Mouse (Mus musculus): ENCODE data around the gene Napa.

Gene Napa

DNA sequence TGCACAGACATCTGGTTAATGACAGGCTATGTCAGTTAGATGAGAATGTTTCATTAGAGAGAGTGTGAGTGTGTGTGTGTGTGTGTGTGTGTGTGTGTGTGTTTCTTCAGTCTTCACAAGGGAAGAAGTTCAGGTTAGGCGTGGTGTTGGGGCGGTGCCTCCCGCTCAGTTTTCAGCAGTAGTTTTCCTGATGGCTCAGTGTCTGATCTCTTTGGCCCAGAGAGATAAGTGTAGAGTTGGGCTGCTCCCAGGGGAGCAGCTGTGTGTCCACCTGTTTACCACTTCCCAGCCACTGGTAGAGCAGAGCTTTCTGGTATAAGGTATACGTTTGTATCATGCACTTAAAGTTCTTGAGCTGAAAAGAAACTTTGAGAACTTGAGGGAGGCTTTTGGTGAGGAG lies 1.6 kb downstream of the Napa start:
- no peak for DNase-seq (ENCODE audit: low read depth, low spot score)

DNA sequence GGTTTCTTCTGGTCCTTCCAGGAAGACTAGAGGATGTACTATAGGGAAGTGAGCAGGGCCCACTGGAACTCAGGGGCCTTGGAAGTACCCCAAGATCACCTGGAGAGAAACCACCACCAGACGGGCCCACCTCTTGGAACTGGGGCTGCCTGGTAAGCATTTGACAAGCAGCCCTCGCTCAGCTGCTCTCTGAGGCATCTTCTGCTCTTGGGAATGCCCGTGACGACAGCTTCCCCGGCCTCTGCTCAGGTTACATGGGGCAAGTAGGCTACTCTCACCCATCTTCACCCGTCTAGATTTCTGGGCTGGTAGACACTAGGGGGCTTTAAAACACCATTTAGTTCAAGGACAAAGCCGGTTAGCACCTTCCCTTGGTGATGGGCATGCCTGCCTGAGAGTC lies 2.8 kb downstream of the Napa start:
- DNase-seq (ENCODE audit: low read depth, low spot score) = no peak

DNA sequence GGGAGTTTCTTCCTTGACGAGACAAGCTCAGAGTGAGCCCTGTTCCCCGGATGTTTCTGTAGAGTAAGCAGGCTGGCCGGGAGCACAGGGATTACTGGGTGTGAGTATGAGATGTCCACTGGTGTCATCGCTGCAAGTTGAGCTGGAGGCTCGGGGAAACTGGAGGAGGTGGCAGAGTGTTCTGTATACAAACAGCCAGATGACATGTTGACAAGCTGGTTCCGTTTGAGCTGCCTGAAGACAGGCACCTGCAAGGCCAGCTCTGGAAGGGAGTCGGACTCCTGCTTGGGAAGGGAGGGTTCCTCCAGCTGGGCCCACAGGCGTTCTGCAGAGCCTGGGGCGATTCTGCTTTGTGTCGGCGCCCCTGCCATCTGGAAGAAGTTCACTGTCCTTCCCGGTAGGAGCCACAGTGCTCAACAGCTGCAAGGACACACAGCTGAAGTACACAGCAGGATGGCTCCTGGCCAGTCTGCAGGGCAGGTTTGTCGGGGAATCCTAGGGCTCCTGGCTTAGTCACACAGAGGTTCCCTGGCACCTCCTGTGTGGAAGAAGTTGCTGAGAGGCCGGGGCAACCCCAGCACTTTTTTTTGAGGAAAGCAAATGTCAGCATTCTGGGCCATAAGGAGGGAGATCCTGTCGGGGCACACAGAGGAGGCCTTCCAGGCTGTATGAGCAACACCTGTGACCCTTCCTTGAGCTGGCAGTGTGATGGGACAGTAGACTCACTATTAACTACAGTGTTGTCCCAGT lies 3.6 kb downstream of the Napa start:
- no peak for DNase-seq (ENCODE audit: low read depth, low spot score)

DNA sequence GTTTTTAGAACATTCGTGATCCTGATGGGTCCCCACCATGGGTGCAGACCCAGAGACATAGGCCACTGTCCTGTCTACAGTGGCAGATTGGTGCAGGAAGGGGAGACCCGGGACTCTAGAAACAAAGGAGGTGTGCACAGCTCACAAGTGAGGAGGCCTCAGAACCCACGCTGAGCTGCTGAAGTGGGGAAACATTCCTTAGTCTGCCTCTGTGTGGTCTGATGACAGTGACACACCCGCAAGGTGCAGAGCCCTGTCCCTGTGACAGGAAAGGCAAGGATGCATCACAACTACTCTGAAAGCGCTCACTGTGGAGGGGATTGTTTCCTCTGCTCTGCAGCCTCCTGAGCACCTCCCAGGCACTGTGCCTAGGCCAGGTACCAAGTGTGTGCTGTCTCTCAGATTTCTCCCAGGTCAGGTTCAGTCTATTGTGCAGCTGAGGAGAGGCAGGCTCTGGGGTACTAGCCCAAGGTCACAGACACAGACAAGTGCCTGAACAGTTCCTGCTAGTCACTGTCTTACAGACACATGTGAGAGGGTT lies 4.5 kb downstream of the Napa start:
- DNase-seq (ENCODE audit: low read depth, low spot score) = no peak

DNA sequence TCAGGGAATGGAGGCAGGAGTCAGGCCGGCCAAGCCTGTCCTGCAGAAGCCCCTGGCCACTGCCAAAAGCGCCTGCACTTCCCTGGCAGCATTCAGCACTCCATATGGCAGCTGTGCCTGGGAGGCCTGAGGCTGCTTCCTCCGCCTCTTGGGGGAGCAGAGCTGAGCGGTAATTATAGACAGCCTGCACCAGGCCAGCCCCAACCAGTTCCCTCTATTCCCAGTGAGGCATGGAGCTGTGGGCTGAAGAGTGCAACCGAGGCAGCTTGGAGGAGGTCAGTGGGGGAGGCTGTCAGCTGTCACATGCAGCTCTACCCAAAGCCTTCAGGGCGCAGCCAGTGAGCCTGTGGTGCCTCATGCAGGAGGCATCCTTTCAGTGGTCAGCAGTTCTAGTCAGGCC lies 5.5 kb downstream of the Napa start:
- DNase-seq (ENCODE audit: low read depth, low spot score) = peak; percentile 90

DNA sequence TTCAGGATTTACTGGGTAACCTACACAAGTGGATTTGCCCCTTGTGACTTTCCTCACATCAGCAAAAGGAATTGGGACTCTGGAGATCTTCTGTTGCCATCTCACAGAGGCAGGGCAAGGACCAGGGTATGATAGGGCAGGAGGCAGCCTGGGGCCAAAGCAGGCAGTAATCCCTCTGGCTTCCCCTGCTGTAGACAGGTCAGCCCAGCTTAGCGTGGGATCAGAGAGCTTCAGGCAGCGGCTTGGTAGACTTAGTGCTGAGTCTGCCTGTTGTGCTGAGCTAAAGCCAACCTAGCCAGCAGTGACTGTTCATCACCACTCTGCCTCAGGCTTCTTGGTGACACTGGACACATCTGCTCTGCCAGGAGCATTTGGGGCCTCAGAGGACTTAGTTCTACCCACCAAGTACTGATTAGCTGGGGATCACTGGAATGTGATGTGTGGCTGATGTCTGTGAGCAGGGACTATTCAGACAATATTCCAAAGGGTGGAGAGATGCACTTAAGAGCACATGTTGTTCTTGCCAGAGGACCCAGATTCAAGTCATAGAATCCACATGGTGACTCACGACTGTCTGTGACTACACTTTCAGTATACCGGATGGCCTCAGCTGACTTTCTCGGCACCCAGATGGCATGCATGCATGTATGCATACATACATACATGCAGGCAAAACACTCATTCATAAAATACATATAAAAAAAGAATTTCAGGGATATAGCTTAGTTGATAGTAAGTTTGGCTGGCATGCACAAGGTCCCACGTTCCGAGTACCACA lies 6.5 kb downstream of the Napa start:
- DNase-seq (ENCODE audit: low read depth, low spot score) = no peak

- no peak for DNase-seq (ENCODE audit: low read depth, low spot score)
Observed at GRCm38 (mm10) chr7:16108886-16109542, 10.8 kb downstream of the Napa start.

- DNase-seq (ENCODE audit: low read depth, low spot score) = no peak
Observed at GRCm38 (mm10) chr7:16110158-16110557, 11.9 kb downstream of the Napa start.

DNA sequence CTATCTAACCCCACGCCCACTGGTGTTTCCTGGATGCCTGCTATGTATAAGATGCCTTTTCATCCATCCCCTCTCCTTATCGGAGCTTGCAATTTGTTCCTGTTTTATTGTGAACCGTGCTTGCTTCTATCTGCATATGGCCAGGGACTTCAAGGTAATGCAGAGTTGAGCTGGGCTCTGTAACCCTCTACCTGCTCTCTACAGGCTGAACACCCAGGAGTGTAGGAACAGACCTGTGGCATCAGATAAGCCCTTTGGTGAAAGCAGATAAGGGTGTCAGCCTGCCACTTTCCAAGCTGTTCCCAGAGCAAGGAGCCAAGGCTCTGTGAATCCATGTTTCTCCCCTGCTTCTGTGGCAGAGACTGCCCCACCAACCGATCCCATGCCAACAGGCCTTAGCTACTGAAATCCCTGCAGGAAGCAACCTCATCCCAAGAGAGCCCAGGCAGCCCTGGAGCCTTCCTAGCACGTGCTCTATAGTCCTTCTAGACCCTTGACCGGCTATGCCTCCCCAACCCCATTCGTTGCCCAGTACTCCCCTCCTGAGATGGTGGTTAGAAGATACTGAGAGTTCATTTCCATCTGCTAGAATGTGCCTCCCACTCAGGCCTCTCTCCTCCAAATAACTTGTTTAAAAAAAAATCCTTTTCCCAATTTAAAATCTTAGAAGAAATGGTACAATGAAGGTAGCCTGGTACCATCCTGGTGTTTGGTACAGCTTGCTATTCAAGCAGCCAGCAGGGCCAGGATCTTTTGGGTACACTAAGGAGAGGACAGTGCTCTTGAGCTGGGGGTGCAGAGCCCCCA lies 13.2 kb downstream of the Napa start:
- DNase-seq (ENCODE audit: low read depth, low spot score) = no peak

DNA sequence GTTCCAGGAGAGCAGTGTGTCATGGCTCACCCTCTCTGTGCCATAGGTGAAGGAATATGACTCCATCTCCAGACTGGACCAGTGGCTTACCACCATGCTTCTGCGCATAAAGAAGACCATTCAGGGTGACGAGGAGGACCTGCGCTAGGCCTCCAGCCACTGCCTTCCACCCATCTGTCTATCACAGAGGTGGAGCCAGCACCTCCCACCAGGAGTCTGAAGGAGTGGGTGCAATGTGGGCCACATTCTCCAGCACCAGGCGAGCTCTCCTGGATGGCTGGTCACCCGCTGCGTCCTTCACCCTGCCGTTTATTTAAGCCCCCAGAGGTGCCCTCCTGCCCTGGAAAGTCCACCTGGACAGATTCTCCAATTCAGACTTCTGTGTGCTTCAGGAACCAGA lies 18.2 kb downstream of the Napa start:
- DNase-seq (ENCODE audit: low read depth, low spot score) = no peak

DNA sequence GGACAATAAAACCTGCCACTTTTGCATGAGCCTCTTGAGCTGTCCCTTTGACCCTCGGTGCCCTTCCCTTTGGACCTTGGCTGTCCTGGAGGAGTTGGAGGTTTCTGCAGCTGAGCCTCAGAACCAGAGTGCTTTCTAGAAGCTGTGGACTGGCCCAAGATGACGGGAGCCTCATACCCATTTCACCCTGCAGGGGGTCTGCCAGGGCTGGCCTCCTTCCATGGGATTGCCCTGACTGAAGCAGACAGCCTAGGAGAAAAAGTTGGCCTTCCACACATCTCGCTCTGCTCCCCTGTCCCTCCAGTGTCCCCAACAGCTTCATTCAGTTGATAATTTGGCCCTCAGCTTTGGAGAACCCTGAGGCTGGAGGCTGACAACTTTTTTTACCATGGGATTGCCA lies 18.8 kb downstream of the Napa start:
- no peak for DNase-seq (ENCODE audit: low read depth, low spot score)

DNA sequence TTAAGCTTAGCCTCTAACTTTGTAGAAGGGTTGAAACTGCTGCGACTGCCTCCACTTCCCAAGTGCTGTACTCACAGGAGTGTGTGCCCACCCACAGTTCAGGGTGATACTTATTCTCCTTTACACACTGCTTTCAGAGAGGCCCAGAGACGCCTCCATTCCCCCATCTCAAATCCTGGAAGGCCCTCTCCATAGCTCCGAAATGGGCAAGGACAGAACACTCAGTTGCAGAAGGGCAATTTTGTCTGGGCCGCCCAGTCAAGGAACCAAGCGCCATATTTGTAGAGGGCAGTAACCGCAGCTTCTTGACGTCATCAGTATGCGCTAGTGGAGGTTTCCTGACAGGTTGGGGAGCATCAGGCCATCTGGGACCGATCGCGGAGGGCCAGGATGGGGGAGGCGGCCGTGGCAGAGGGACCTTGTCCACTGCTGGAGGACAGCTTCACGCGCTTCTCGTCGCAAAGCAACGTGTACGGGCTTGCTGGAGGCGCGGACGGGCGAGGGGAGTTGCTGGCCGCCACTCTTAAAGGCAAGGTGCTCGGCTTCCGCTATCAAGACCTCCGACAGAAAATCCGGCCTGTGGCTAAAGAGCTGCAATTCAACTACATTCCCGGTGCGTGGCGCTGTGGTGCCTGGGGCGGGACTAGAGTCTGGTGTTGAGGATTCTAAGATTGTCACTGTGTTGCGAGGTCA lies 21.5 kb downstream of the Napa start, which contains the start of gene Kptn:
Gene Kptn (plus strand): TSS at position 327 of the 693 bp plus-strand sequence.
- peak; percentile 93 for DNase-seq (ENCODE audit: low read depth, low spot score)

GRCm38 (mm10) chr7:16120262-16120600 lies 22.0 kb downstream of the Napa start:
- no peak for DNase-seq (ENCODE audit: low read depth, low spot score)

- no peak for DNase-seq (ENCODE audit: low read depth, low spot score)
Observed at GRCm38 (mm10) chr7:16125829-16126228, 27.6 kb downstream of the Napa start.

DNA sequence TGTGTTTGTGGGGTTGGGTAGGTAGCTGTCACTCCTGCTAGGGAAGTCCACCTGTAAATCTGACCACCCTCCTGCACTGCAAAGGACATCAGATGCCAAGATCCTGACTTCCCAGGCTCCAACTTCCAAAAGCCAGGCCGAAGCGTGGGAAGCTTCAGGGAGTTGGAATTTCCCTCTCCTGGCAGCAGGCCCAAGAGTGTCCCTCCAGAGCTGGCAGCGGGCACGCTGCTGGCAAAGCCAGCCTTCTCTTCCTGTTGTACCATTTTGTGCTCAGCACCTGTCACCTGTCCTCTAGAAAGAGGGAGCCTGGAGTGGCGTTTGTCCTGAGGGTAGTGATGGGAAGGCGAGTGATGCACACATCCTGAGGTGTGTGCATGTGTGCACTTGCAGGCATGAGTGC lies 30.1 kb downstream of the Napa start:
- no peak for DNase-seq (ENCODE audit: low read depth, low spot score)

DNA sequence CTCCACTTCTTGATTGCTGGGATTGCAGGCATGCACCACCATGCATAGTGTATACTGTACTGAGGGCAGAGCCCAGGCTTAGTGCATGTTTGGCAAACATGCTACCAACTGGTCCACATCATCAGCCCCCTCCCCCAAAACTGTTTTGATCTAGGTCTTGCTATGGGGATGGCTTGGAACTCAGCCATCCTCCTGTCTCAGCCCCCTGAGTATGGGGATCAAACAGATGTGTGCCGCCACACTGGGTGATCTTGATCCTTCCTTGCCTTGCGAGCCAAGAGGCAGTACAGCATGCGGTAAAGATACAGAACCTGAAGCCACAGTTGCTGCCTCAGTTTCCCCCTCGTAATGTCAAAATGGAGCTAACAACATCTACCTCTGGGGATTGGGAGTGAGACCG lies 30.6 kb downstream of the Napa start:
- no peak for DNase-seq (ENCODE audit: low read depth, low spot score)

DNA sequence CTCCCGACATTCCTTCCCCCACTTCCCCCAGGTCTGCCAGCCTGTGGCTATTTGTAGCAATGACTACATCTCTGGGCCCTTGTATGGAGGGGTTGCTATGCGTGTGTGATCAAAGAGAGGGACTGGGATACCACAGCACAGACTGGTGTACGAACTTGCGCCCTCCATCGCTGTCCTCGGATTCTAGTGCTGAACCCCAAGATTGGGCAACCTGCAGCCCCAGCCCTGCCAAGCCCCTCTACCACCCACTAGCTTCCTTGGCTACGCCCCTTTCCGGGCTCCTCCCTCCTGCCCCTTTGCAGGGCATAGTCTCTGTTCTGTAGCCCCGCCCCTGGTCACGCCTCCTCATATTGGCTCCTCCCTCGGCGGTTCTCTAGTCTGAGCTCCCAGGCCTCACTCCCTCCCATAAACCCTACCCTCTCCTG lies 31.2 kb downstream of the Napa start, which contains the start of gene Slc8a2:
Gene Slc8a2 (plus strand): TSS at position 406 of the 425 bp plus-strand sequence.
- peak; percentile 89 for DNase-seq (ENCODE audit: low read depth, low spot score)

DNA sequence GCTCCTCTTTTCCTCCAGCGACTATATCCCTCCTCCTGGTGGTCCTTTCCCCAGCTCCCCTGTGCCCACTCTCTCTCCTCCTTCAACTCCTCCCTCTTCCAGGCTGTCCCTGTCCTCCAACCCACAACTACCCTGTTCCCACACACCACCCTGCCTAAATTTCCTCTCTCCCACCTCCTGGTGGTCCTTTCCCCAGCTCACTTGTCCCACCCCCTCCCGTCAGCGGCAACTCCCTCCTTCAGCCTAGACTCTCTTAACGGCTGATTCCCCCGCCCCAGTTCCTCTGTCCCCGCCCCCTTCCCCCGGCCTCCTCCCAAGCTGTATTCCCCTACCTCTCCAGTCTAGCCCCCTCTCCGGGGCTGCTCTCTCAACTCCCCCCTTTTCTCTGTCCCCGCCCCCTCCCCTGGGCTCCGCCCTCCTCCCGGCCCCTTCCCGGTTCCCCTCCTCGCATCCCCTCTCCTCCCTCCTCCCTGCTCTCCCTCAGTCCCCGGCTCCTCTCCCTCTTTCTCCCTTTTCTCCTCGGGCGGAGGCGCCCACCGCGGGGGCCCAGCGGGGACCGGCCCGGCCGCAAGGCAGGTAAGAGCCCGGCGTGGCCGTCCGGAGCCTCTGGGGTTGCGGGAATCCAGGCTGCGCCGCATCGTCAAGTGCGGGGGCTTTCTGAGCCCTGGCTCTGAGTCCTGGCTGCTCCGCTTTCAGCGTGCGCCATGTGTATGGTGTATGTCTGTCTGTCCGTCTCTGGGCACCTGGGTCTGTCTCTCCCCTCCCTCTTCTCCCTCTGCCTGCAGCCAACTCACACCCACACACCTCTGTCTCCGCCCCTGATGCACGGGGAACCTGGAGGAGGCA lies 31.8 kb downstream of the Napa start:
- no peak for DNase-seq (ENCODE audit: low read depth, low spot score)

DNA sequence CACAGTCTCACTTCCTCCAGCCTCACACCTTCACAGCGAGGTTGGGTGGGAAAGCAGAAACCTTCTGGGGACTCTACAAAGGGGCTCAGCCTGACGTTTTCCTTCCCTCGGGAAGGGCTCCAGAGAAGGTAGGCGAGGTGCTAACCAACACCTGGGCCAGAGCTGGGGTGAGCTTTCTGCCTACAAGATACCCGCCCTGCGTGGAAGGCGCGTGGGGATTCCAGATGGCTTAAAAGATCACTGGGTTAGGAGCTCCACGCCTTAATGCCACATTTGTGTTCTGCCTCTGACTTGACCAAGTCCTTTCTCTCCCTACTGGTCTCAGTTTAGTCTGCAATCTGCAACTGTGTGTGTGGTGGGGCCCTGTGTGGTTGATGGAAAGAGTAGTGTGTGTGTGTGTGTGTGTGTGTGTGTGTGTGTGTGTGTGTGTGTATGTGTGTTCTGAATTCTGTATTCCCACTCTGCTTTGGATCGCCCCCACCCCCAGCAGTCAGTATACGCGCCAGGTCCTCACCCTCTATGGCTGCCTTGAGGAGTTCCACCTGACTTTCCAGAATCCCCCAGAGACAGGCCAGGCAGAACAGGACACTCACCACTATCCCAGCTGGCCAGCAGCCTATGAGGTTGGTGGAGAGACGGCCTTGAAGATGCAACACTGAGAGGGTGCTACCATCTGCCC lies 32.8 kb downstream of the Napa start:
- DNase-seq (ENCODE audit: low read depth, low spot score) = no peak

All from telencephalon, adult 2 months (tissue).